Mouse (Mus musculus) adipocyte (in vitro differentiated cells): ENCODE results near the gene Zdhhc12.

Experiments used
- DNase-seq: peaks from one replicate; pipeline ENCODE4 v3.0.0-alpha.2; 2016; ENCODE audit warnings: low spot score

Zdhhc12 gene

GRCm38 (mm10) chr2:30100214-30100613, 6.8 kb upstream of the Zdhhc12 start:
- DNase-seq = no peak

GRCm38 (mm10) chr2:30095882-30096527, 2.6 kb upstream of the Zdhhc12 start:
- DNase-seq = peak; percentile 34

- no peak for DNase-seq
Measured at GRCm38 (mm10) chr2:30094208-30094588, 750 bp upstream of the Zdhhc12 start.

- DNase-seq = no peak
Measured at GRCm38 (mm10) chr2:30092280-30092918, 1.0 kb downstream of the Zdhhc12 start.

- DNase-seq = no peak
Measured at GRCm38 (mm10) chr2:30091521-30091920, 1.9 kb downstream of the Zdhhc12 start.

- DNase-seq = no peak
Measured at GRCm38 (mm10) chr2:30087310-30087709, 6.1 kb downstream of the Zdhhc12 start.

GRCm38 (mm10) chr2:30084632-30085031, 8.8 kb downstream of the Zdhhc12 start:
- no peak for DNase-seq

GRCm38 (mm10) chr2:30084113-30084512, 9.3 kb downstream of the Zdhhc12 start:
- DNase-seq = no peak

GRCm38 (mm10) chr2:30080181-30080800, 13.2 kb downstream of the Zdhhc12 start:
- DNase-seq = no peak

- no peak for DNase-seq
Measured at GRCm38 (mm10) chr2:30078760-30079159, 14.7 kb downstream of the Zdhhc12 start.

- no peak for DNase-seq
Measured at GRCm38 (mm10) chr2:30078349-30078712, 15.1 kb downstream of the Zdhhc12 start.

GRCm38 (mm10) chr2:30077502-30078348, 15.7 kb downstream of the Zdhhc12 start, which contains the start of gene Pkn3:
Gene Pkn3, plus strand, starts transcription at chr2:30077684.
- DNase-seq = peak; percentile 74

- no peak for DNase-seq
Measured at GRCm38 (mm10) chr2:30076959-30077358, 16.5 kb downstream of the Zdhhc12 start.

- no peak for DNase-seq
Measured at GRCm38 (mm10) chr2:30076439-30076838, 17.0 kb downstream of the Zdhhc12 start.

GRCm38 (mm10) chr2:30075625-30076024, 17.8 kb downstream of the Zdhhc12 start:
- no peak for DNase-seq

GRCm38 (mm10) chr2:30073285-30073684, 20.2 kb downstream of the Zdhhc12 start:
- DNase-seq = no peak

- DNase-seq = no peak
Measured at GRCm38 (mm10) chr2:30072875-30073274, 20.6 kb downstream of the Zdhhc12 start.

GRCm38 (mm10) chr2:30067962-30068361, 25.5 kb downstream of the Zdhhc12 start:
- DNase-seq = no peak

GRCm38 (mm10) chr2:30067031-30067888, 26.2 kb downstream of the Zdhhc12 start:
- DNase-seq = no peak

- DNase-seq = peak; percentile 87
Measured at GRCm38 (mm10) chr2:30066046-30066901, 27.2 kb downstream of the Zdhhc12 start.

GRCm38 (mm10) chr2:30064298-30064697, 29.1 kb downstream of the Zdhhc12 start:
- DNase-seq = no peak
